Mouse (Mus musculus): ENCODE measurements around the gene Hand1. TPM values are rescaled to one million over a fixed set of nuclear protein-coding genes. Genes with fewer than 3 reads are reported as not detected.

Hand1 gene
- not detected for total RNA-seq (2021)
- polyA plus RNA-seq (2012; rRNA removed) = not detected in 2 replicates
- long read RNA-seq = 0 reads

GRCm38 (mm10) chr11:57832552-57833201 is at the start of gene Hand1:
TSS of gene Hand1 (minus strand) at chr11:57832818.
- intact Hi-C loops (cut with DNase I) = no loop called here
- Histone ChIP-seq H3K79me2 (replicated peaks; ENCODE audit: control insufficient read depth, insufficient read depth, low read length) (no peaks in the 10 kb centered on the region), H3K4me1 (ENCODE audit: control insufficient read depth, insufficient read depth, low read length) (peaks cover 3% of the 10 kb centered on the region), H3K27ac (no peak within 1 kb of the TSS), H3K4me3 (no peak within 1 kb of the TSS), H3K36me3 (ENCODE audit: control insufficient read depth, insufficient read depth, low read length) (no peaks in the 10 kb centered on the region), H3K9ac (ENCODE audit: low read depth, low read length) (no peak within 1 kb of the TSS), H3K27me3 (ENCODE audit: control insufficient read depth, insufficient read depth, low read length) (peaks cover 49% of the 10 kb centered on the region)
- WGBS = 26% methylated on average over 23 of the region's 23 CpGs
- no peak for TF ChIP-seq CTCF (IDR thresholded peaks at IDR 0.05)
- no peak for TF ChIP-seq POLR2A (IDR thresholded peaks at IDR 0.05; ENCODE audit: insufficient read depth, low read depth, low read length)
- no peak for TF ChIP-seq EP300 (IDR thresholded peaks at IDR 0.05; ENCODE audit: insufficient read depth, low read depth, low read length)
- no peak for DNase-seq

GRCm38 (mm10) chr11:57876157-57876556 is 43.5 kb upstream of the Hand1 start:
- TF ChIP-seq CTCF (IDR thresholded peaks at IDR 0.05) (no peak), POLR2A (IDR thresholded peaks at IDR 0.05; ENCODE audit: insufficient read depth, low read depth, low read length) (no peak), EP300 (IDR thresholded peaks at IDR 0.05; ENCODE audit: insufficient read depth, low read depth, low read length) (no peak)
- no peak overlapping the region for H3K9ac ChIP-seq (ENCODE audit: low read depth, low read length)
- H3K36me3 ChIP-seq (ENCODE audit: control insufficient read depth, insufficient read depth, low read length) = no peaks in the 10 kb centered on the region
- WGBS = 64% methylated on average over 2 of the region's 2 CpGs
- no peaks in the 10 kb centered on the region for H3K4me1 ChIP-seq (ENCODE audit: control insufficient read depth, insufficient read depth, low read length)
- intact Hi-C loops (cut with DNase I) = no loop called here
- no peak overlapping the region for H3K4me3 ChIP-seq
- H3K79me2 ChIP-seq (replicated peaks; ENCODE audit: control insufficient read depth, insufficient read depth, low read length) = no peaks in the 10 kb centered on the region
- DNase-seq = no peak
- H3K27me3 ChIP-seq (ENCODE audit: control insufficient read depth, insufficient read depth, low read length) = no peaks in the 10 kb centered on the region
- no peak overlapping the region for H3K27ac ChIP-seq

- Histone ChIP-seq H3K36me3 (ENCODE audit: control insufficient read depth, insufficient read depth, low read length) (no peaks in the 10 kb centered on the region), H3K9ac (ENCODE audit: low read depth, low read length) (no peak overlapping the region), H3K4me3 (no peak overlapping the region), H3K27me3 (ENCODE audit: control insufficient read depth, insufficient read depth, low read length) (no peaks in the 10 kb centered on the region), H3K27ac (no peak overlapping the region), H3K79me2 (replicated peaks; ENCODE audit: control insufficient read depth, insufficient read depth, low read length) (no peaks in the 10 kb centered on the region), H3K4me1 (ENCODE audit: control insufficient read depth, insufficient read depth, low read length) (no peaks in the 10 kb centered on the region)
- intact Hi-C loops (cut with DNase I) = no loop called here
- TF ChIP-seq CTCF (IDR thresholded peaks at IDR 0.05) (no peak), POLR2A (IDR thresholded peaks at IDR 0.05; ENCODE audit: insufficient read depth, low read depth, low read length) (no peak), EP300 (IDR thresholded peaks at IDR 0.05; ENCODE audit: insufficient read depth, low read depth, low read length) (no peak)
- 52% methylated on average over 3 of the region's 3 CpGs for WGBS
- no peak for DNase-seq
These were observed 40.4 kb upstream of the Hand1 start for GRCm38 (mm10) chr11:57873014-57873413.

- Histone ChIP-seq H3K4me3 (no peak overlapping the region), H3K27ac (no peak overlapping the region), H3K79me2 (replicated peaks; ENCODE audit: control insufficient read depth, insufficient read depth, low read length) (no peaks in the 10 kb centered on the region), H3K36me3 (ENCODE audit: control insufficient read depth, insufficient read depth, low read length) (no peaks in the 10 kb centered on the region), H3K4me1 (ENCODE audit: control insufficient read depth, insufficient read depth, low read length) (no peaks in the 10 kb centered on the region), H3K27me3 (ENCODE audit: control insufficient read depth, insufficient read depth, low read length) (no peaks in the 10 kb centered on the region), H3K9ac (ENCODE audit: low read depth, low read length) (no peak overlapping the region)
- WGBS = 40% methylated on average over 9 of the region's 9 CpGs
- intact Hi-C loops (cut with DNase I) = no loop called here
- TF ChIP-seq CTCF (IDR thresholded peaks at IDR 0.05) (peak; percentile 59), EP300 (IDR thresholded peaks at IDR 0.05; ENCODE audit: insufficient read depth, low read depth, low read length) (no peak)
- no peak for DNase-seq
These were observed 36.3 kb upstream of the Hand1 start for GRCm38 (mm10) chr11:57868753-57869460.

GRCm38 (mm10) chr11:57866466-57866865 is 33.8 kb upstream of the Hand1 start:
- no peaks in the 10 kb centered on the region for H3K36me3 ChIP-seq (ENCODE audit: control insufficient read depth, insufficient read depth, low read length)
- TF ChIP-seq CTCF (IDR thresholded peaks at IDR 0.05) (no peak), POLR2A (IDR thresholded peaks at IDR 0.05; ENCODE audit: insufficient read depth, low read depth, low read length) (no peak), EP300 (IDR thresholded peaks at IDR 0.05; ENCODE audit: insufficient read depth, low read depth, low read length) (no peak)
- WGBS = 41% methylated on average over 7 of the region's 7 CpGs
- no peaks in the 10 kb centered on the region for H3K79me2 ChIP-seq (replicated peaks; ENCODE audit: control insufficient read depth, insufficient read depth, low read length)
- DNase-seq = no peak
- no peaks in the 10 kb centered on the region for H3K4me1 ChIP-seq (ENCODE audit: control insufficient read depth, insufficient read depth, low read length)
- no peak overlapping the region for H3K4me3 ChIP-seq
- no peak overlapping the region for H3K9ac ChIP-seq (ENCODE audit: low read depth, low read length)
- no peak overlapping the region for H3K27ac ChIP-seq
- H3K27me3 ChIP-seq (ENCODE audit: control insufficient read depth, insufficient read depth, low read length) = no peaks in the 10 kb centered on the region
- intact Hi-C loops (cut with DNase I) = no loop called here

- intact Hi-C loops (cut with DNase I) = no loop called here
- DNase-seq = no peak
- Histone ChIP-seq H3K9ac (ENCODE audit: low read depth, low read length) (no peak overlapping the region), H3K27ac (no peak overlapping the region), H3K27me3 (ENCODE audit: control insufficient read depth, insufficient read depth, low read length) (no peaks in the 10 kb centered on the region), H3K4me3 (no peak overlapping the region), H3K36me3 (ENCODE audit: control insufficient read depth, insufficient read depth, low read length) (no peaks in the 10 kb centered on the region), H3K4me1 (ENCODE audit: control insufficient read depth, insufficient read depth, low read length) (no peaks in the 10 kb centered on the region), H3K79me2 (replicated peaks; ENCODE audit: control insufficient read depth, insufficient read depth, low read length) (no peaks in the 10 kb centered on the region)
- 39% methylated on average over 8 of the region's 8 CpGs for WGBS
- TF ChIP-seq EP300 (IDR thresholded peaks at IDR 0.05; ENCODE audit: insufficient read depth, low read depth, low read length) = no peak
- no peak for TF ChIP-seq POLR2A (IDR thresholded peaks at IDR 0.05; ENCODE audit: insufficient read depth, low read depth, low read length)
- no peak for TF ChIP-seq CTCF (IDR thresholded peaks at IDR 0.05)
These were observed 32.0 kb upstream of the Hand1 start for GRCm38 (mm10) chr11:57864577-57864976.
